ENCODE assay signal across 31 mouse cellular contexts in the genomic region with DNA sequence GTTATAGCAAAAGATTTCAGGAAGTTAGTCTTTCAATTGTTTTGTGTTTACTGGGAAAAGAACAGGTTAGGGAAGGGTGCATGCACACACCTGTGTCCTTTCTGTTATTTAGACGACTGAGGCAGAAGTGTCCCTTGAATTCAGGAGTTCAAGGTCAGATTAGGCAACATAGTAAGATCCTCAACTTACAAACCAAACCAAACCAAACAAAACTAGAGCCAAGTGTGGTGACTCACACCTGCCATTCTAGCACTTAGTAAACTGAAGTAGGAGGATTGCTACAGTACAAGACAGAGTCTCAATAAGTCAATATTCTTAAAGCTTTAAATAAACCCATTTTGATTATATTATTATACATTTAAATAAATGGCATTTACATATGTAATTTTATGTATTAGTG. TPM values are rescaled to one million over a fixed set of nuclear protein-coding genes. Genes with fewer than 3 reads are reported as not detected.
DNase-seq lines count a peak whose midpoint lies in the region; ATAC-seq and TF ChIP-seq lines count a peak whose summit lies in the region.
"Had no signal": no experiment of that assay in that cellular context is flagged by ENCODE, and none has a peak within 500 bp of the region (broad histone marks: within the 10 kb centered on the region; RNA-seq: fewer than 3 reads in every experiment).

No protein-coding gene starts in this region.

- H3K27ac ChIP-seq in lung, postnatal 0 days (ENCODE audit: low read length): no peak overlapping the region
- H3K27ac ChIP-seq in midbrain, embryonic 15.5 days: no peak overlapping the region
- H3K27ac ChIP-seq in gastrocnemius, adult 2 months: no peak overlapping the region
- H3K27ac ChIP-seq: embryonic facial prominence, embryonic 10.5 days; embryonic facial prominence, embryonic 15.5 days; hindbrain, embryonic 13.5 days; left cerebral cortex, adult 2 months; limb, embryonic 12.5 days had no signal

- H3K4me2 ChIP-seq in lung, postnatal 0 days (replicated peaks; ENCODE audit: low read depth, low read length): no peak overlapping the region
- no peak overlapping the region for H3K4me2 ChIP-seq in midbrain, embryonic 15.5 days
- H3K4me2 ChIP-seq: embryonic facial prominence, embryonic 15.5 days; heart, embryonic 11.5 days; hindbrain, embryonic 13.5 days; limb, embryonic 12.5 days; liver, embryonic 11.5 days had no signal

- WGBS in lung, postnatal 0 days: 41% methylated on average over 1 of the region's 1 CpGs
- 91% methylated on average over 1 of the region's 1 CpGs for WGBS in midbrain, embryonic 15.5 days

- peak; percentile 31; the same call in 1 of the 2 replicates for TF ChIP-seq EP300 in lung, postnatal 0 days (IDR thresholded peaks at IDR 0.05)

- no peak for TF ChIP-seq CTCF in lung, postnatal 0 days (IDR thresholded peaks at IDR 0.05)
- TF ChIP-seq CTCF in C2C12 (IDR thresholded peaks at IDR 0.05; ENCODE audit: control insufficient read depth, insufficient read depth, insufficient read length): no peak
- TF ChIP-seq CTCF in gastrocnemius, adult 2 months (IDR thresholded peaks at IDR 0.05): no peak

- H3K79me3 ChIP-seq in C2C12 (ENCODE audit: low read depth): peaks cover 2% of the 10 kb centered on the region

- peak; percentile 64 for ATAC-seq in lung, postnatal 0 days
- no peak for ATAC-seq in midbrain, embryonic 15.5 days (replicated peaks)
- ATAC-seq: forebrain, embryonic 14.5 days; intestine, embryonic 16.5 days had no signal

- peaks cover 18% of the 10 kb centered on the region for H3K36me3 ChIP-seq in lung, postnatal 0 days (ENCODE audit: insufficient read depth, low read length)
- peaks cover 54% of the 10 kb centered on the region for H3K36me3 ChIP-seq in C2C12 (ENCODE audit: control insufficient read depth, insufficient read depth)
- H3K36me3 ChIP-seq in midbrain, embryonic 15.5 days (replicated peaks): peaks cover 13% of the 10 kb centered on the region; the same call in 1 of the 2 replicates

- no peaks in the 10 kb centered on the region for H3K4me1 ChIP-seq in lung, postnatal 0 days (ENCODE audit: insufficient read depth, low read depth, low read length)
- no peaks in the 10 kb centered on the region for H3K4me1 ChIP-seq in midbrain, embryonic 15.5 days
- H3K4me1 ChIP-seq: embryonic facial prominence, embryonic 10.5 days; embryonic facial prominence, embryonic 15.5 days; hindbrain, embryonic 13.5 days; limb, embryonic 12.5 days had no signal

- intact Hi-C loops in gastrocnemius, adult 2 months (cut with DNase I): no loop called here

- H3K79me2 ChIP-seq in C2C12 (ENCODE audit: control insufficient read depth, insufficient read depth): no peaks in the 10 kb centered on the region

- DNase-seq in adrenal gland, adult 2 months: peak; percentile 68
- DNase-seq in adrenal gland, postnatal 25 days: no peak
- DNase-seq in lung, postnatal 0 days (ENCODE audit: low spot score): peak; percentile 52
- no peak for DNase-seq in lung, postnatal 10 days
- peak; percentile 37 for DNase-seq in gonadal fat pad, adult 2 months (ENCODE audit: low read depth)
- DNase-seq in gastrocnemius, adult 2 months: no peak
- DNase-seq: B cell, adult 2 months; cerebellum, adult 18-20 months; cerebellum, postnatal 14 days; gastrocnemius, postnatal 25 days; heart, adult 18-20 months; heart, postnatal 36 days; kidney, adult 8-10 months; kidney, postnatal 10 days; midbrain, embryonic 14.5 days; right cerebral cortex, adult 18-20 months; spleen, adult 18-20 months; thymus, adult 18-20 months; thymus, postnatal 25 days had no signal

- H3K27me3 ChIP-seq in lung, postnatal 0 days (replicated peaks; ENCODE audit: insufficient read depth, low read length): no peaks in the 10 kb centered on the region
- no peaks in the 10 kb centered on the region for H3K27me3 ChIP-seq in C2C12 (ENCODE audit: control insufficient read depth, insufficient read depth, insufficient read length)
- no peaks in the 10 kb centered on the region for H3K27me3 ChIP-seq in midbrain, embryonic 15.5 days (replicated peaks)
- H3K27me3 ChIP-seq: CH12.LX; embryonic facial prominence, embryonic 15.5 days; hindbrain, embryonic 13.5 days; limb, embryonic 12.5 days had no signal

- H3K9ac ChIP-seq in lung, postnatal 0 days (replicated peaks; ENCODE audit: low read depth): no peak overlapping the region
- H3K9ac ChIP-seq in midbrain, embryonic 15.5 days: no peak overlapping the region
- H3K9ac ChIP-seq: embryonic facial prominence, embryonic 15.5 days; hindbrain, embryonic 13.5 days; limb, embryonic 12.5 days had no signal

- H3K9me3 ChIP-seq in lung, postnatal 0 days (ENCODE audit: low read length): no peaks in the 10 kb centered on the region
- H3K9me3 ChIP-seq in midbrain, embryonic 15.5 days: no peaks in the 10 kb centered on the region
- H3K9me3 ChIP-seq: embryonic facial prominence, embryonic 10.5 days; embryonic facial prominence, embryonic 15.5 days; hindbrain, embryonic 13.5 days; limb, embryonic 12.5 days had no signal

- H3K4me3 ChIP-seq in lung, postnatal 0 days (ENCODE audit: low read depth, low read length): no peak overlapping the region
- H3K4me3 ChIP-seq in C2C12 (ENCODE audit: insufficient read depth, poor library complexity, severe bottlenecking): no peak overlapping the region
- H3K4me3 ChIP-seq in midbrain, embryonic 15.5 days: no peak overlapping the region
- no peak overlapping the region for H3K4me3 ChIP-seq in gastrocnemius, adult 2 months
- H3K4me3 ChIP-seq: embryonic facial prominence, embryonic 10.5 days; embryonic facial prominence, embryonic 15.5 days; hindbrain, embryonic 13.5 days; left cerebral cortex, adult 2 months; limb, embryonic 12.5 days had no signal

- H3ac ChIP-seq in C2C12 (ENCODE audit: control insufficient read depth, insufficient read length, low read depth): no peak overlapping the region

TF ChIP-seq in C2C12, 6 proteins besides CTCF, POLR2A, EP300 and RAD21:
- TF ChIP-seq MAX (IDR thresholded peaks at IDR 0.05): no peak
- TF ChIP-seq CEBPB (IDR thresholded peaks at IDR 0.05; ENCODE audit: low read depth): peak; percentile 56
TF ChIP-seq in C2C12: peak in this region for 1.

RNA-seq across cellular contexts. Expression of a gene that starts 21.5 kb away (rescaled TPM):
- total RNA-seq in adrenal gland, adult 2 months (2021): 100 to 1,000 TPM; 116 to 192 TPM
- polyA plus RNA-seq in adrenal gland, adult 2 months (2012; rRNA removed): 8.8 and 8.9 TPM in 2 replicates
- 119 and 126 TPM in 2 replicates for total RNA-seq in adrenal gland, postnatal 25 days (2021)
- polyA plus RNA-seq in lung, postnatal 0 days (2015; fragmentation: Nextera tagmentation; extraction: Ambion mirVana): 29.3 and 36.9 TPM in 2 replicates
- 30.7 TPM for polyA plus RNA-seq in C2C12 (2012; fragmentation: generic; extraction: Trizol)
- polyA plus RNA-seq in gonadal fat pad, adult 2 months (2012; rRNA removed): 44.3 and 58.1 TPM in 2 replicates
- polyA plus RNA-seq in midbrain, embryonic 15.5 days (2015; fragmentation: Nextera tagmentation; extraction: Ambion mirVana): 76.4 and 80.0 TPM in 2 replicates
- total RNA-seq in gastrocnemius, adult 2 months (2021): 100 to 1,000 TPM; 150 to 175 TPM

Comparison
In these comparisons a context has a peak if more than half of its experiments do, and no peak if none do; other contexts are left out.
1. DNase-seq: peak in adrenal gland, adult 2 months (single experiment), lung, postnatal 0 days (single experiment) and gonadal fat pad, adult 2 months (single experiment); none in adrenal gland, postnatal 25 days (single experiment), lung, postnatal 10 days (single experiment) and gastrocnemius, adult 2 months (single experiment).